Mouse (Mus musculus) forebrain, embryonic 11.5 days (tissue): Measurements from ENCODE around the gene Dthd1. TPM values are rescaled to one million over a fixed set of nuclear protein-coding genes. Genes with fewer than 3 reads are reported as not detected.

ENCODE experiments used
- ATAC-seq: fragments of 200-750 bp; cut with Nextera tagmentation; replicated peaks from 2 replicates; pipeline ENCODE4 v1.8.0; 2017; ENCODE audit warnings: moderate TSS enrichment; ENCODE audit not compliant: low FRiP score
- DNase-seq: peaks from one replicate; pipeline ENCODE4 v3.0.0-alpha.2; 2017; ENCODE audit warnings: low spot score
- H3K27ac ChIP-seq: fragments of 300-500 bp; sonication (generic); 2 replicates; pipeline ENCODE4 v1.5.1; 2014; ENCODE audit warnings: low read depth, low read length
- H3K27me3 ChIP-seq: fragments of 300-500 bp; sonication (generic); 2 replicates; pipeline ENCODE4 v1.6.1; 2014; ENCODE audit warnings: mild to moderate bottlenecking, low read length, mixed read lengths; ENCODE audit not compliant: control insufficient read depth, insufficient read depth
- H3K36me3 ChIP-seq: fragments of 300-500 bp; sonication (generic); 2 replicates; pipeline ENCODE4 v1.6.1; 2014; ENCODE audit warnings: mild to moderate bottlenecking, low read length, moderate library complexity, mixed read lengths; ENCODE audit not compliant: control insufficient read depth, insufficient read depth
- H3K4me1 ChIP-seq: fragments of 300-500 bp; sonication (generic); replicated peaks from 2 replicates; pipeline ENCODE4 v1.6.1; 2014; ENCODE audit warnings: low read length, mixed read lengths; ENCODE audit not compliant: control insufficient read depth, insufficient read depth
- H3K4me2 ChIP-seq: fragments of 300-500 bp; sonication (generic); 2 replicates; pipeline ENCODE4 v1.6.1; 2014; ENCODE audit warnings: low read depth, mild to moderate bottlenecking, low read length, moderate library complexity, mixed read lengths; ENCODE audit not compliant: severe bottlenecking
- H3K4me3 ChIP-seq: fragments of 300-500 bp; sonication (generic); 2 replicates; pipeline ENCODE4 v1.5.1; 2014; ENCODE audit warnings: low read depth, low read length
- H3K9ac ChIP-seq: fragments of 300-500 bp; sonication (generic); 2 replicates; pipeline ENCODE4 v1.6.1; 2014; ENCODE audit warnings: low read length
- H3K9me3 ChIP-seq: fragments of 300-500 bp; sonication (generic); 2 replicates; pipeline ENCODE4 v1.6.1; 2016; ENCODE audit warnings: low read length, mixed read lengths; ENCODE audit not compliant: control insufficient read depth
- WGBS: fragments of 180-500 bp; shearing (Covaris S2); extraction: QIAGEN DNeasy Blood & Tissue Kit; methylation state at CpG from one replicate; pipeline ENCODE4 v1.1.7; 2014; 5-methylcytosine and 5-hydroxymethylcytosine counted together
- polyA plus RNA-seq: library from polyadenylated mRNA; unstranded; fragments of >200 nt; fragmentation: Nextera tagmentation; extraction: Ambion mirVana; gene quantifications from 2 replicates; pipeline ENCODE4 v1.2.1, GENCODE M21; 2014

Dthd1 gene
- polyA plus RNA-seq, 1 experiment from 2014 or later: not detected

- ATAC-seq (no peak), DNase-seq (no peak)
- 96% methylated on average over 5 of the region's 5 CpGs for WGBS
- H3K9me3 ChIP-seq: no peaks in the 10 kb centered on the region
- H3K4me2 ChIP-seq: no peak overlapping the region
- H3K9ac ChIP-seq: no peak overlapping the region
- no peak overlapping the region for H3K27ac ChIP-seq
- H3K4me1 ChIP-seq: no peaks in the 10 kb centered on the region
- no peaks in the 10 kb centered on the region for H3K27me3 ChIP-seq
- no peak overlapping the region for H3K4me3 ChIP-seq
- no peaks in the 10 kb centered on the region for H3K36me3 ChIP-seq
Observed at GRCm38 (mm10) chr5:62790921-62791564, 22.6 kb upstream of the Dthd1 start.

- H3K36me3 ChIP-seq: no peaks in the 10 kb centered on the region
- DNase-seq (no peak), ATAC-seq (no peak)
- H3K4me2 ChIP-seq: no peak overlapping the region
- no peaks in the 10 kb centered on the region for H3K9me3 ChIP-seq
- H3K27ac ChIP-seq: no peak overlapping the region
- H3K4me3 ChIP-seq: no peak overlapping the region
- H3K9ac ChIP-seq: no peak overlapping the region
- WGBS: 85% methylated on average over 1 of the region's 1 CpGs
- no peaks in the 10 kb centered on the region for H3K27me3 ChIP-seq
- H3K4me1 ChIP-seq: no peaks in the 10 kb centered on the region
Observed at GRCm38 (mm10) chr5:62792776-62793175, 20.8 kb upstream of the Dthd1 start.

GRCm38 (mm10) chr5:62814072-62814414 lies 420 bp downstream of the Dthd1 start:
- Histone ChIP-seq H3K4me3 (no peak overlapping the region), H3K9ac (no peak overlapping the region), H3K36me3 (no peaks in the 10 kb centered on the region), H3K4me1 (no peaks in the 10 kb centered on the region), H3K4me2 (no peak overlapping the region), H3K27me3 (no peaks in the 10 kb centered on the region), H3K9me3 (no peaks in the 10 kb centered on the region), H3K27ac (no peak overlapping the region)
- DNase-seq (no peak), ATAC-seq (no peak)
- 62% methylated on average over 1 of the region's 1 CpGs for WGBS

GRCm38 (mm10) chr5:62815741-62816140 lies 2.1 kb downstream of the Dthd1 start:
- Histone ChIP-seq H3K4me3 (no peak overlapping the region), H3K9ac (no peak overlapping the region), H3K27ac (no peak overlapping the region), H3K36me3 (no peaks in the 10 kb centered on the region), H3K4me1 (no peaks in the 10 kb centered on the region), H3K27me3 (no peaks in the 10 kb centered on the region), H3K9me3 (no peaks in the 10 kb centered on the region), H3K4me2 (no peak overlapping the region)
- WGBS: 92% methylated on average over 1 of the region's 1 CpGs
- ATAC-seq (no peak), DNase-seq (no peak)

- H3K4me3 ChIP-seq: no peak overlapping the region
- WGBS: 85% methylated on average over 2 of the region's 2 CpGs
- no peaks in the 10 kb centered on the region for H3K27me3 ChIP-seq
- H3K4me2 ChIP-seq: no peak overlapping the region
- ATAC-seq (no peak), DNase-seq (no peak)
- H3K9me3 ChIP-seq: no peaks in the 10 kb centered on the region
- no peaks in the 10 kb centered on the region for H3K4me1 ChIP-seq
- no peak overlapping the region for H3K27ac ChIP-seq
- H3K36me3 ChIP-seq: no peaks in the 10 kb centered on the region
- no peak overlapping the region for H3K9ac ChIP-seq
Observed at GRCm38 (mm10) chr5:62819567-62819966, 5.9 kb downstream of the Dthd1 start.

- Histone ChIP-seq H3K27ac (no peak overlapping the region), H3K27me3 (no peaks in the 10 kb centered on the region), H3K9ac (no peak overlapping the region), H3K9me3 (no peaks in the 10 kb centered on the region), H3K36me3 (no peaks in the 10 kb centered on the region), H3K4me3 (no peak overlapping the region), H3K4me1 (no peaks in the 10 kb centered on the region), H3K4me2 (no peak overlapping the region)
- 79% methylated on average over 8 of the region's 8 CpGs for WGBS
- DNase-seq (no peak), ATAC-seq (no peak)
Observed at GRCm38 (mm10) chr5:62820363-62821271, 7.0 kb downstream of the Dthd1 start.

- no peak overlapping the region for H3K9ac ChIP-seq
- WGBS: 84% methylated on average over 3 of the region's 3 CpGs
- no peaks in the 10 kb centered on the region for H3K27me3 ChIP-seq
- no peak overlapping the region for H3K4me2 ChIP-seq
- no peaks in the 10 kb centered on the region for H3K36me3 ChIP-seq
- DNase-seq: no peak
- no peaks in the 10 kb centered on the region for H3K4me1 ChIP-seq
- H3K4me3 ChIP-seq: no peak overlapping the region
- H3K9me3 ChIP-seq: no peaks in the 10 kb centered on the region
- ATAC-seq: no peak
- no peak overlapping the region for H3K27ac ChIP-seq
Observed at GRCm38 (mm10) chr5:62842955-62843730, 29.5 kb downstream of the Dthd1 start.

- H3K36me3 ChIP-seq: no peaks in the 10 kb centered on the region
- no peak overlapping the region for H3K9ac ChIP-seq
- H3K4me2 ChIP-seq: no peak overlapping the region
- no peaks in the 10 kb centered on the region for H3K9me3 ChIP-seq
- 84% methylated on average over 6 of the region's 6 CpGs for WGBS
- no peak overlapping the region for H3K27ac ChIP-seq
- ATAC-seq (no peak), DNase-seq (no peak)
- H3K4me3 ChIP-seq: no peak overlapping the region
- no peaks in the 10 kb centered on the region for H3K27me3 ChIP-seq
- H3K4me1 ChIP-seq: no peaks in the 10 kb centered on the region
Observed at GRCm38 (mm10) chr5:62846571-62847131, 33.0 kb downstream of the Dthd1 start.
